In the genomic region with DNA sequence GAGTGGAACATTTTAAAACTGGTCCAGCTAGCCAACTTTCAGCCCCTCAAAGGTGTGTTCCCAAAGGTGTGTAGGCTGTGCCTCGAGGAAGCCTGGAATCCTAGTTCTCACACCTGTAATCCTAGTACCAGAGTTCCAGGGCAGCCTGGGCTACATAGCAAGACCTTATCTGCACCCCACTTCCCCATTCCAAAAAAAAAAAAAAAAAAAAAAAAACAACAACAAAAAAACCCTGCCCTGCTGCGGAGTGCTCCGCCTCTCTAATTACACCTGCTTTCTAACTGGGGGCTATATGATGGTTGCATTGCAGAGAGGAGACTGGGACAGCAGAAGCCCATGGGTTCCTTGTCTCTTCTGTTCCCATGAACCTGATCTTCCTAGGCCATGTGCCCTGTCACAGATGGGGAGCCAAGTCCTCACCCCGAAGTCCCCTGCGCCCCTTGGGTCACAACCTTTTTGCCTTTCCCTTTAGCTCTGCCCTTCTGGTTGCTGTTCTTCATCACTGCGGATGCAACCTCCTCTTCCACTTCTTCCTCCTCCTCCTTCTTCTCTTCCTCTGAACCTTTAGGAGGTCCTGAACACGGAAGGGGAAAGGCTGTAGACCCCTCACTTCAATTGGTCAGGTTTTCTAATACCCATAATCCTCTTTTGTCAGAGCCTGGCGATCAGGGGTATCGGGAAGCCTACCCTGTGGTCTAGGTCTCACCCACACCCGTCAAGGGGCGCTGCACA, we compare ENCODE assay signal across 9 mouse cellular contexts. TPM values are rescaled to one million over a fixed set of nuclear protein-coding genes. Genes with fewer than 3 reads are reported as not detected.
DNase-seq lines count a peak whose midpoint lies in the region; ATAC-seq and TF ChIP-seq lines count a peak whose summit lies in the region.
"Had no signal": no experiment of that assay in that cellular context is flagged by ENCODE, and none has a peak within 500 bp of the region (broad histone marks: within the 10 kb centered on the region; RNA-seq: fewer than 3 reads in every experiment).

No protein-coding gene starts in this region.

- H3K4me3 ChIP-seq in kidney, postnatal 0 days (replicated peaks; ENCODE audit: low read depth, low read length) = peak overlapping the region; percentile 26; the same call in 1 of the 2 replicates
- peak overlapping the region; percentile 23 for H3K4me3 ChIP-seq in forebrain, embryonic 11.5 days (ENCODE audit: low read depth, low read length)
- peak overlapping the region; percentile 16 for H3K4me3 ChIP-seq in limb, embryonic 11.5 days (ENCODE audit: low read depth, low read length)

- WGBS in kidney, postnatal 0 days = 35% methylated on average over 11 of the region's 11 CpGs
- WGBS in forebrain, embryonic 11.5 days = 26% methylated on average over 11 of the region's 11 CpGs
- 29% methylated on average over 11 of the region's 11 CpGs for WGBS in limb, embryonic 11.5 days

- no peak overlapping the region for H3K27ac ChIP-seq in kidney, postnatal 0 days
- H3K27ac ChIP-seq in forebrain, embryonic 11.5 days (ENCODE audit: low read depth, low read length) = no peak overlapping the region
- H3K27ac ChIP-seq in limb, embryonic 11.5 days (replicated peaks; ENCODE audit: low read depth, low read length) = no peak overlapping the region

- no peak for DNase-seq in kidney, postnatal 0 days (ENCODE audit: low spot score)
- no peak for DNase-seq in kidney, adult 18-20 months
- DNase-seq in forebrain, embryonic 11.5 days (ENCODE audit: low spot score) = no peak
- DNase-seq in limb, embryonic 11.5 days (ENCODE audit: low spot score) = no peak
- peak; percentile 49 for DNase-seq in retina, embryonic 14.5 days (ENCODE audit: low spot score)
- DNase-seq in right cerebral cortex, postnatal 14 days = no peak
- no peak for DNase-seq in gastrocnemius, postnatal 4 days (ENCODE audit: low spot score in 2 of 2)
- DNase-seq: lung, adult 2 months had no signal

- H3K9me3 ChIP-seq in kidney, postnatal 0 days (replicated peaks; ENCODE audit: low read length) = no peaks in the 10 kb centered on the region
- no peaks in the 10 kb centered on the region for H3K9me3 ChIP-seq in forebrain, embryonic 11.5 days (ENCODE audit: control insufficient read depth, low read length)
- H3K9me3 ChIP-seq in limb, embryonic 11.5 days (ENCODE audit: control insufficient read depth, low read length) = no peaks in the 10 kb centered on the region

- H3K4me2 ChIP-seq in kidney, postnatal 0 days (ENCODE audit: low read length) = peak overlapping the region; percentile 57
- H3K4me2 ChIP-seq in forebrain, embryonic 11.5 days (ENCODE audit: low read depth, low read length, severe bottlenecking) = peak overlapping the region; percentile 50
- H3K4me2 ChIP-seq in limb, embryonic 11.5 days (ENCODE audit: low read depth, severe bottlenecking) = peak overlapping the region; percentile 49

- no peaks in the 10 kb centered on the region for H3K36me3 ChIP-seq in kidney, postnatal 0 days (ENCODE audit: insufficient read depth, low read length)
- no peaks in the 10 kb centered on the region for H3K36me3 ChIP-seq in forebrain, embryonic 11.5 days (ENCODE audit: control insufficient read depth, insufficient read depth, low read length)
- no peaks in the 10 kb centered on the region; the same call in 1 of the 2 replicates for H3K36me3 ChIP-seq in limb, embryonic 11.5 days (ENCODE audit: control insufficient read depth, insufficient read depth, low read length)

- no peak for TF ChIP-seq CTCF in kidney, postnatal 0 days (IDR thresholded peaks at IDR 0.05; ENCODE audit: low read depth)

- peak overlapping the region; percentile 47; the same call in 1 of the 2 replicates for H3K9ac ChIP-seq in kidney, postnatal 0 days (ENCODE audit: low read depth, low read length)
- H3K9ac ChIP-seq in forebrain, embryonic 11.5 days (ENCODE audit: low read length) = peak overlapping the region; percentile 28
- H3K9ac ChIP-seq in limb, embryonic 11.5 days (ENCODE audit: low read length) = peak overlapping the region; percentile 52; the same call in 1 of the 2 replicates

- H3K4me1 ChIP-seq in kidney, postnatal 0 days (replicated peaks; ENCODE audit: insufficient read depth, low read length) = peaks cover 13% of the 10 kb centered on the region
- peaks cover 10% of the 10 kb centered on the region; the same call in 1 of the 2 replicates for H3K4me1 ChIP-seq in forebrain, embryonic 11.5 days (replicated peaks; ENCODE audit: control insufficient read depth, insufficient read depth, low read length)
- H3K4me1 ChIP-seq in limb, embryonic 11.5 days (ENCODE audit: control insufficient read depth, insufficient read depth, low read length) = peaks cover 12% of the 10 kb centered on the region

- H3K27me3 ChIP-seq in kidney, postnatal 0 days (ENCODE audit: insufficient read depth, low read length) = peaks cover 11% of the 10 kb centered on the region; the same call in 1 of the 2 replicates
- peaks cover 38% of the 10 kb centered on the region for H3K27me3 ChIP-seq in forebrain, embryonic 11.5 days (ENCODE audit: control insufficient read depth, insufficient read depth, low read length)
- H3K27me3 ChIP-seq in limb, embryonic 11.5 days (ENCODE audit: control insufficient read depth, insufficient read depth, low read length) = peaks cover 40% of the 10 kb centered on the region

- no peak for ATAC-seq in kidney, postnatal 0 days (replicated peaks; ENCODE audit: low FRiP score, low read depth)
- no peak for ATAC-seq in forebrain, embryonic 11.5 days (replicated peaks; ENCODE audit: low FRiP score)
- no peak for ATAC-seq in limb, embryonic 11.5 days (ENCODE audit: insufficient number of reproducible peaks, low FRiP score, low TSS enrichment, low read depth)
- ATAC-seq in CD4-positive, CD25-positive, alpha-beta regulatory T cell, adult 4 months = no peak

RNA-seq across cellular contexts. Expression of gene Tulp1, which starts 2.9 kb away (rescaled TPM):
- polyA plus RNA-seq in kidney, postnatal 0 days (2015; fragmentation: Nextera tagmentation; extraction: Ambion mirVana) = 3.6 and 3.9 TPM in 2 replicates
- polyA plus RNA-seq in forebrain, embryonic 11.5 days (2014; fragmentation: Nextera tagmentation; extraction: Ambion mirVana) = 2.6 and 4.2 TPM in 2 replicates
- polyA plus RNA-seq in limb, embryonic 11.5 days (2014; fragmentation: Nextera tagmentation; extraction: Ambion mirVana) = 3.4 and 4.4 TPM in 2 replicates
- polyA plus RNA-seq in CD4-positive, CD25-positive, alpha-beta regulatory T cell, adult 4 months (2017; shearing (Covaris generic)) = under 1 TPM in 1 of 2 experiments, not detected in 1; 0.34 TPM
- under 1 TPM; 0.47 to 0.57 TPM for total RNA-seq in gastrocnemius, postnatal 4 days (2021)

RNA-seq across cellular contexts. Expression of gene Tead3, which starts 11.5 kb away (rescaled TPM):
- polyA plus RNA-seq in kidney, postnatal 0 days (2015; fragmentation: Nextera tagmentation; extraction: Ambion mirVana) = 7.7 and 8.5 TPM in 2 replicates
- 5.6 and 5.8 TPM in 2 replicates for polyA plus RNA-seq in forebrain, embryonic 11.5 days (2014; fragmentation: Nextera tagmentation; extraction: Ambion mirVana)
- polyA plus RNA-seq in limb, embryonic 11.5 days (2014; fragmentation: Nextera tagmentation; extraction: Ambion mirVana) = 10.0 and 10.6 TPM in 2 replicates
- not detected for polyA plus RNA-seq in CD4-positive, CD25-positive, alpha-beta regulatory T cell, adult 4 months (2017; shearing (Covaris generic))
- 10 to 100 TPM; 24.3 to 24.6 TPM for total RNA-seq in gastrocnemius, postnatal 4 days (2021)

RNA-seq across cellular contexts. Expression of gene Rpl10a, which starts 33.8 kb away (rescaled TPM):
- 645 and 750 TPM in 2 replicates for polyA plus RNA-seq in kidney, postnatal 0 days (2015; fragmentation: Nextera tagmentation; extraction: Ambion mirVana)
- polyA plus RNA-seq in forebrain, embryonic 11.5 days (2014; fragmentation: Nextera tagmentation; extraction: Ambion mirVana) = 468 and 490 TPM in 2 replicates
- 616 TPM in 2 replicates for polyA plus RNA-seq in limb, embryonic 11.5 days (2014; fragmentation: Nextera tagmentation; extraction: Ambion mirVana)
- 100 to 1,000 TPM; 798 to 811 TPM for polyA plus RNA-seq in CD4-positive, CD25-positive, alpha-beta regulatory T cell, adult 4 months (2017; shearing (Covaris generic))
- total RNA-seq in gastrocnemius, postnatal 4 days (2021) = 100 to 1,000 TPM; 919 to 955 TPM

RNA-seq across cellular contexts. Expression of gene Fance, which starts 48.8 kb away (rescaled TPM):
- polyA plus RNA-seq in kidney, postnatal 0 days (2015; fragmentation: Nextera tagmentation; extraction: Ambion mirVana) = 24.9 and 29.5 TPM in 2 replicates
- polyA plus RNA-seq in forebrain, embryonic 11.5 days (2014; fragmentation: Nextera tagmentation; extraction: Ambion mirVana) = 28.0 and 32.3 TPM in 2 replicates
- polyA plus RNA-seq in limb, embryonic 11.5 days (2014; fragmentation: Nextera tagmentation; extraction: Ambion mirVana) = 27.3 and 29.4 TPM in 2 replicates
- polyA plus RNA-seq in CD4-positive, CD25-positive, alpha-beta regulatory T cell, adult 4 months (2017; shearing (Covaris generic)) = 1 to 10 TPM; 3.7 to 7.7 TPM
- 10 to 100 TPM; 24.9 to 25.4 TPM for total RNA-seq in gastrocnemius, postnatal 4 days (2021)
